Mouse (Mus musculus) embryonic facial prominence, embryonic 11.5 days (tissue): ENCODE results near the gene Edem2. TPM values are rescaled to one million over a fixed set of nuclear protein-coding genes. Genes with fewer than 3 reads are reported as not detected.
"Not testable (repeated sequence)": the region's sequence is repeated elsewhere in the genome, so short reads cannot be mapped to it uniquely, and the experiment has no call there.

ENCODE experiments used
- ATAC-seq: fragments of 200-750 bp; cut with Nextera tagmentation; replicated peaks from 2 replicates; pipeline ENCODE4 v1.8.0; 2017; ENCODE audit warnings: low read depth; ENCODE audit not compliant: insufficient number of reproducible peaks, low FRiP score, low TSS enrichment
- DNase-seq: peaks from one replicate; pipeline ENCODE4 v3.0.0-alpha.2; 2015; ENCODE audit warnings: low spot score
- H3K27ac ChIP-seq: fragments of 300-500 bp; sonication (generic); replicated peaks from 2 replicates; pipeline ENCODE4 v1.5.1; 2014; ENCODE audit warnings: mild to moderate bottlenecking, low read depth, low read length, control low read depth
- H3K27me3 ChIP-seq: fragments of 300-500 bp; sonication (generic); 2 replicates; pipeline ENCODE4 v1.6.1; 2014; ENCODE audit warnings: mild to moderate bottlenecking, low read length, moderate library complexity, mixed read lengths; ENCODE audit not compliant: control insufficient read depth, insufficient read depth
- H3K36me3 ChIP-seq: fragments of 300-500 bp; sonication (generic); replicated peaks from 2 replicates; pipeline ENCODE4 v1.6.1; 2014; ENCODE audit warnings: low read depth, mild to moderate bottlenecking, low read length, moderate library complexity, mixed read lengths; ENCODE audit not compliant: control insufficient read depth, insufficient read depth
- H3K4me1 ChIP-seq: fragments of 300-500 bp; sonication (generic); 2 replicates; pipeline ENCODE4 v1.6.1; 2014; ENCODE audit warnings: low read length, mixed read lengths; ENCODE audit not compliant: control insufficient read depth, insufficient read depth
- H3K4me2 ChIP-seq: fragments of 300-500 bp; sonication (generic); 2 replicates; pipeline ENCODE4 v1.6.1; 2014; ENCODE audit warnings: low read depth, mild to moderate bottlenecking, control low read depth, low read length, moderate library complexity
- H3K4me3 ChIP-seq: fragments of 300-500 bp; sonication (generic); 2 replicates; pipeline ENCODE4 v1.5.1; 2014; ENCODE audit warnings: low read depth, low read length, control low read depth
- H3K9ac ChIP-seq: fragments of 300-500 bp; sonication (generic); replicated peaks from 2 replicates; pipeline ENCODE4 v1.6.1; 2014; ENCODE audit warnings: mild to moderate bottlenecking, control low read depth, low read length
- H3K9me3 ChIP-seq: fragments of 300-500 bp; sonication (generic); replicated peaks from 2 replicates; pipeline ENCODE4 v1.6.1; 2016; ENCODE audit warnings: mild to moderate bottlenecking, low read length, inconsistent platforms, mixed read lengths; ENCODE audit not compliant: control insufficient read depth
- WGBS: fragments of 180-500 bp; shearing (Covaris S2); extraction: QIAGEN DNeasy Blood & Tissue Kit; methylation state at CpG from one replicate; pipeline ENCODE4 v1.1.7; 2014; 5-methylcytosine and 5-hydroxymethylcytosine counted together
- polyA plus RNA-seq: library from polyadenylated mRNA; unstranded; fragments of >200 nt; fragmentation: Nextera tagmentation; extraction: Ambion mirVana; gene quantifications from 2 replicates; pipeline ENCODE4 v1.2.1, GENCODE M21; 2014

Edem2 gene
- polyA plus RNA-seq, 1 experiment from 2014 or later, result 22.7 TPM

- no peak for DNase-seq
- Histone ChIP-seq H3K9ac (no peak overlapping the region), H3K4me1 (no peaks in the 10 kb centered on the region), H3K4me3 (no peak overlapping the region), H3K4me2 (no peak overlapping the region), H3K36me3 (no peaks in the 10 kb centered on the region), H3K9me3 (no peaks in the 10 kb centered on the region), H3K27me3 (no peaks in the 10 kb centered on the region), H3K27ac (no peak overlapping the region)
- WGBS, result 64% methylated on average over 3 of the region's 3 CpGs
- ATAC-seq, result no peak
Observed at GRCm38 (mm10) chr2:155745487-155745886, 16.2 kb upstream of the Edem2 start.

GRCm38 (mm10) chr2:155743351-155743750 is 14.1 kb upstream of the Edem2 start:
- Histone ChIP-seq H3K9me3 (no peaks in the 10 kb centered on the region), H3K27ac (no peak overlapping the region), H3K9ac (no peak overlapping the region), H3K4me2 (no peak overlapping the region), H3K4me3 (no peak overlapping the region), H3K4me1 (no peaks in the 10 kb centered on the region), H3K36me3 (no peaks in the 10 kb centered on the region), H3K27me3 (no peaks in the 10 kb centered on the region)
- 91% methylated on average over 9 of the region's 9 CpGs for WGBS
- DNase-seq, result no peak
- no peak for ATAC-seq

- Histone ChIP-seq H3K9me3 (no peaks in the 10 kb centered on the region), H3K9ac (no peak overlapping the region), H3K36me3 (no peaks in the 10 kb centered on the region), H3K27me3 (no peaks in the 10 kb centered on the region), H3K4me1 (no peaks in the 10 kb centered on the region), H3K4me2 (no peak overlapping the region), H3K4me3 (no peak overlapping the region), H3K27ac (no peak overlapping the region)
- ATAC-seq, result no peak
- no peak for DNase-seq
- WGBS, result 78% methylated on average over 12 of the region's 12 CpGs
Observed at GRCm38 (mm10) chr2:155742931-155743337, 13.7 kb upstream of the Edem2 start.

GRCm38 (mm10) chr2:155742211-155742610 is 12.9 kb upstream of the Edem2 start:
- ATAC-seq, result no peak
- Histone ChIP-seq H3K9ac (no peak overlapping the region), H3K4me3 (no peak overlapping the region), H3K36me3 (no peaks in the 10 kb centered on the region), H3K4me1 (no peaks in the 10 kb centered on the region), H3K4me2 (no peak overlapping the region), H3K27ac (no peak overlapping the region), H3K9me3 (no peaks in the 10 kb centered on the region), H3K27me3 (no peaks in the 10 kb centered on the region)
- 83% methylated on average over 11 of the region's 11 CpGs for WGBS
- no peak for DNase-seq

GRCm38 (mm10) chr2:155737803-155738202 is 8.5 kb upstream of the Edem2 start:
- 75% methylated on average over 9 of the region's 9 CpGs for WGBS
- ATAC-seq, result no peak

GRCm38 (mm10) chr2:155736936-155737335 is 7.7 kb upstream of the Edem2 start:
- Histone ChIP-seq H3K27ac (no peak overlapping the region), H3K4me2 (no peak overlapping the region), H3K4me3 (no peak overlapping the region), H3K9me3 (no peaks in the 10 kb centered on the region), H3K4me1 (no peaks in the 10 kb centered on the region), H3K27me3 (no peaks in the 10 kb centered on the region), H3K36me3 (no peaks in the 10 kb centered on the region), H3K9ac (no peak overlapping the region)
- no peak for ATAC-seq
- 82% methylated on average over 6 of the region's 6 CpGs for WGBS
- no peak for DNase-seq

More at GRCm38 (mm10) chr2:155737803-155738202, 8.5 kb upstream of the Edem2 start:
- H3K27me3 ChIP-seq, result no peaks in the 10 kb centered on the region
- H3K9ac ChIP-seq, result no peak overlapping the region
- no peaks in the 10 kb centered on the region for H3K9me3 ChIP-seq
- H3K27ac ChIP-seq, result no peak overlapping the region
- no peak overlapping the region for H3K4me3 ChIP-seq
- no peak for DNase-seq
- no peaks in the 10 kb centered on the region for H3K4me1 ChIP-seq
- H3K4me2 ChIP-seq, result no peak overlapping the region
- H3K36me3 ChIP-seq, result no peaks in the 10 kb centered on the region

GRCm38 (mm10) chr2:155735766-155736165 is 6.5 kb upstream of the Edem2 start, which contains the start of gene Gm17581:
Gm17581 (minus strand) TSS chr2:155735866.
- not testable (repeated sequence) for H3K9ac ChIP-seq, H3K4me2 ChIP-seq, ATAC-seq, H3K27ac ChIP-seq, H3K4me3 ChIP-seq, H3K4me1 ChIP-seq, H3K36me3 ChIP-seq, H3K27me3 ChIP-seq, DNase-seq, H3K9me3 ChIP-seq
- WGBS, result 86% methylated on average over 5 of the region's 5 CpGs

- H3K27ac ChIP-seq, result no peak overlapping the region
- DNase-seq (no peak), ATAC-seq (no peak)
- no peaks in the 10 kb centered on the region for H3K27me3 ChIP-seq
- no peak overlapping the region for H3K4me2 ChIP-seq
- H3K4me1 ChIP-seq, result no peaks in the 10 kb centered on the region
- no peaks in the 10 kb centered on the region for H3K36me3 ChIP-seq
- no peaks in the 10 kb centered on the region for H3K9me3 ChIP-seq
- no peak overlapping the region for H3K4me3 ChIP-seq
- H3K9ac ChIP-seq, result no peak overlapping the region
- WGBS, result 79% methylated on average over 5 of the region's 5 CpGs
Observed at GRCm38 (mm10) chr2:155735080-155735479, 5.8 kb upstream of the Edem2 start.
